Mouse (Mus musculus) fibroblast of lung, adult 2 months (primary cell): ENCODE results near the gene Gsg1l2.

ENCODE experiments used
- DNase-seq: peaks from one replicate; pipeline ENCODE4 v3.0.0-alpha.2; 2011; ENCODE audit warnings: low read depth

The Gsg1l2 gene

GRCm38 (mm10) chr11:67819604-67820003 is 45.2 kb downstream of the Gsg1l2 start:
- DNase-seq = no peak

- DNase-seq = no peak
Observed at GRCm38 (mm10) chr11:67820221-67820620, 45.8 kb downstream of the Gsg1l2 start.

- DNase-seq = no peak
Observed at GRCm38 (mm10) chr11:67821560-67821959, 47.2 kb downstream of the Gsg1l2 start.

GRCm38 (mm10) chr11:67828360-67829059 is 54.1 kb downstream of the Gsg1l2 start:
- no peak for DNase-seq

GRCm38 (mm10) chr11:67829530-67829929 is 55.1 kb downstream of the Gsg1l2 start:
- DNase-seq = no peak

- no peak for DNase-seq
Observed at GRCm38 (mm10) chr11:67831820-67832219, 57.4 kb downstream of the Gsg1l2 start.

- DNase-seq = no peak
Observed at GRCm38 (mm10) chr11:67835408-67836078, 61.1 kb downstream of the Gsg1l2 start.
